Mouse (Mus musculus): ENCODE measurements at regions not wholly inside any gene's neighbourhood (a gene's known extent, or its start where the extent isn't known, plus 50 kb on each side); places are given as distances from the start of the nearest gene placed in this dataset.

- Histone ChIP-seq H3K9ac (ENCODE audit: low read depth, low read length) (no peak overlapping the region), H3K4me3 (ENCODE audit: low read depth, low read length) (no peak overlapping the region), H3K4me1 (replicated peaks; ENCODE audit: control insufficient read depth, insufficient read depth, low read length) (no peaks in the 10 kb centered on the region), H3K27ac (ENCODE audit: low read depth, low read length) (no peak overlapping the region), H3K36me3 (ENCODE audit: control insufficient read depth, insufficient read depth) (no peaks in the 10 kb centered on the region), H3K4me2 (replicated peaks; ENCODE audit: low read depth) (no peak overlapping the region), H3K9me3 (ENCODE audit: control insufficient read depth) (peaks cover 4% of the 10 kb centered on the region; the same call in 1 of the 2 replicates), H3K27me3 (replicated peaks; ENCODE audit: control insufficient read depth, insufficient read depth, low read length) (no peaks in the 10 kb centered on the region)
- TF ChIP-seq CTCF (IDR thresholded peaks at IDR 0.05; ENCODE audit: low read depth), result no peak
- no peak for ATAC-seq
- 84% methylated on average over 4 of the region's 4 CpGs for WGBS
Measured at GRCm38 (mm10) chr10:96238251-96238650, 101.8 kb downstream of the Gm5426 start.

DNA sequence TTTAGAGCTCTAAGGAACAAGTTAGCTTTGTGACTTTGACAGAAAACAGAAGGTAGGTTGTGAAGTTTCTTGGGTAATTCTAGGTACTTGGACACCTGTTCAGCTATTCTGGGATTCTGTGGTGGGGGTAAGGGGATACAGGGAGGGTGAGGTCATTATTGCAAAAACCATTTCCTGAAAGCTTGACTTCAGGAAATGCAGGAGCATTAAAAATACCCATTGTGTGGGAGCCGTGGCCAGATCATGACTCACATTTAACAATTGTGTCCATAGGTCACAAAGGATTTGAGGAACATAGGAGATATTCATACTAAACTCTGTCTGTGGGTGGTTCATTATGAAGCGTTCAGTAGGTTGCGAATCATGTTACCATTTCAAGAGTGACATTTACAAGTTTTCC, 102.4 kb downstream of the Gm5426 start:
- H3K27ac ChIP-seq (ENCODE audit: low read depth, low read length), result no peak overlapping the region
- H3K4me2 ChIP-seq (replicated peaks; ENCODE audit: low read depth), result no peak overlapping the region
- 46% methylated on average over 3 of the region's 3 CpGs for WGBS
- H3K27me3 ChIP-seq (replicated peaks; ENCODE audit: control insufficient read depth, insufficient read depth, low read length), result no peaks in the 10 kb centered on the region
- TF ChIP-seq CTCF (IDR thresholded peaks at IDR 0.05; ENCODE audit: low read depth), result no peak
- no peak overlapping the region for H3K9ac ChIP-seq (ENCODE audit: low read depth, low read length)
- H3K36me3 ChIP-seq (ENCODE audit: control insufficient read depth, insufficient read depth), result no peaks in the 10 kb centered on the region
- peaks cover 4% of the 10 kb centered on the region; the same call in 1 of the 2 replicates for H3K9me3 ChIP-seq (ENCODE audit: control insufficient read depth)
- H3K4me3 ChIP-seq (ENCODE audit: low read depth, low read length), result no peak overlapping the region
- peak; percentile 81 for ATAC-seq
- no peaks in the 10 kb centered on the region for H3K4me1 ChIP-seq (replicated peaks; ENCODE audit: control insufficient read depth, insufficient read depth, low read length)

DNA sequence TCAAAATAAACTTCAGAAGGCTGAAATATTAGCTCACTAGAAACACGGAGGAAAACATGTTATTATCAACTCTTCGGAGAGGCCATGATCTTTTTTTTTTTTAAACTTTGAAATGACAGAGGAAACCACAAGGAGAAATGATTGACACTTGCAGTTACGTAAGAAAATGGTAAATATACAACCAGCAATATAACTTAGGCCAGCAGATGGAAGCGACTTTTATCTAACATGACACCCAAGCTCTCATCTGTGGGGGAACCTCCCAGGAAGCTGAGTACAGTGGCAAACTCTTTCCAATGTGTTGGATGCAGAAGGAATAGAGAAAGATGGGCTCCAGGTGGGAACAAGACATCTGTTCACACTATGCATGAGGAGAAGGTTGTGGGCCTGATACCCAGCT, 104.2 kb downstream of the Gm5426 start:
- 0 out of 2 replicates have a peak, but pooled peaks have one; percentile 15 for TF ChIP-seq CTCF (IDR thresholded peaks at IDR 0.05; ENCODE audit: low read depth)
- H3K27ac ChIP-seq (ENCODE audit: low read depth, low read length), result no peak overlapping the region
- WGBS, result 53% methylated on average over 4 of the region's 4 CpGs
- no peaks in the 10 kb centered on the region for H3K36me3 ChIP-seq (ENCODE audit: control insufficient read depth, insufficient read depth)
- H3K9ac ChIP-seq (ENCODE audit: low read depth, low read length), result no peak overlapping the region
- peaks cover 4% of the 10 kb centered on the region; the same call in 1 of the 2 replicates for H3K9me3 ChIP-seq (ENCODE audit: control insufficient read depth)
- H3K4me3 ChIP-seq (ENCODE audit: low read depth, low read length), result no peak overlapping the region
- no peaks in the 10 kb centered on the region for H3K4me1 ChIP-seq (replicated peaks; ENCODE audit: control insufficient read depth, insufficient read depth, low read length)
- no peak for ATAC-seq
- no peaks in the 10 kb centered on the region for H3K27me3 ChIP-seq (replicated peaks; ENCODE audit: control insufficient read depth, insufficient read depth, low read length)
- H3K4me2 ChIP-seq (replicated peaks; ENCODE audit: low read depth), result no peak overlapping the region

- H3K9me3 ChIP-seq (ENCODE audit: control insufficient read depth), result no peaks in the 10 kb centered on the region
- H3K4me3 ChIP-seq (ENCODE audit: low read depth, low read length), result no peak overlapping the region
- H3K36me3 ChIP-seq (ENCODE audit: control insufficient read depth, insufficient read depth), result no peaks in the 10 kb centered on the region
- no peak overlapping the region for H3K27ac ChIP-seq (ENCODE audit: low read depth, low read length)
- H3K9ac ChIP-seq (ENCODE audit: low read depth, low read length), result no peak overlapping the region
- no peaks in the 10 kb centered on the region for H3K4me1 ChIP-seq (replicated peaks; ENCODE audit: control insufficient read depth, insufficient read depth, low read length)
- ATAC-seq, result no peak
- H3K27me3 ChIP-seq (replicated peaks; ENCODE audit: control insufficient read depth, insufficient read depth, low read length), result no peaks in the 10 kb centered on the region
- TF ChIP-seq CTCF (IDR thresholded peaks at IDR 0.05; ENCODE audit: low read depth), result no peak
- no peak overlapping the region for H3K4me2 ChIP-seq (replicated peaks; ENCODE audit: low read depth)
Measured at GRCm38 (mm10) chr10:96253671-96254070, 117.3 kb downstream of the Gm5426 start.

DNA sequence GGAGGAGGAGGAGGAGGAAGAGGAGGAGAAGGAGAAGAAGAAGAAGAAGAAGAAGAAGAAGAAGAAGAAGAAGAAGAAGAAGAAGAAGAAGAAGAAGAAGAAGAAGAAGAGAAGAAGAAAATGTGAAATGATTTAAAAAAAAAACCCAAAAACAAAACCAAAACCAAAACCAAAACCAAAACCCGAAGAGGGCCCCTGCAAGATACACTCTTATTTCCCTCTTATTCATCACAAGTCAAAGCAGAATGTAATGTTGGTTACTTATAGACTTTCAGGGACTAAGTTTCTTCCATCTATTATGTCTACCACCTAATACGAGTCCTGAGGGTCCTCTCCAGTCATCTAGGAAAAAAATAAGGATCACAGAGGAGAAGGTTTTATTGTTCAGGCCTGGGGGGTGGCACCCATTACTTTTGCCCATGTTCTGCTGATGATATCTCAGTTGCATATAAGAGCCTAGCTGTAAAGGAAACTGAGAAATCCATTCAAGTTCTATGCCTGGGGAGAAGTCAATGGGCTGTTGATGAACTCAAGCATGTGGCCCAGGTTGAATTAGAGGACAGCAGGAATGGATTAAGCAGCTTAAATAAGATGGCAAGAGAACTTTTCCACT, 118.0 kb downstream of the Gm5426 start:
- ATAC-seq, result no peak
- TF ChIP-seq CTCF (IDR thresholded peaks at IDR 0.05; ENCODE audit: low read depth), result no peak
- Histone ChIP-seq H3K4me2 (replicated peaks; ENCODE audit: low read depth) (no peak overlapping the region), H3K9ac (ENCODE audit: low read depth, low read length) (no peak overlapping the region), H3K4me3 (ENCODE audit: low read depth, low read length) (no peak overlapping the region), H3K27ac (ENCODE audit: low read depth, low read length) (no peak overlapping the region), H3K4me1 (replicated peaks; ENCODE audit: control insufficient read depth, insufficient read depth, low read length) (no peaks in the 10 kb centered on the region), H3K9me3 (ENCODE audit: control insufficient read depth) (no peaks in the 10 kb centered on the region), H3K36me3 (ENCODE audit: control insufficient read depth, insufficient read depth) (no peaks in the 10 kb centered on the region), H3K27me3 (replicated peaks; ENCODE audit: control insufficient read depth, insufficient read depth, low read length) (no peaks in the 10 kb centered on the region)
- WGBS, result 87% methylated on average over 2 of the region's 2 CpGs

DNA sequence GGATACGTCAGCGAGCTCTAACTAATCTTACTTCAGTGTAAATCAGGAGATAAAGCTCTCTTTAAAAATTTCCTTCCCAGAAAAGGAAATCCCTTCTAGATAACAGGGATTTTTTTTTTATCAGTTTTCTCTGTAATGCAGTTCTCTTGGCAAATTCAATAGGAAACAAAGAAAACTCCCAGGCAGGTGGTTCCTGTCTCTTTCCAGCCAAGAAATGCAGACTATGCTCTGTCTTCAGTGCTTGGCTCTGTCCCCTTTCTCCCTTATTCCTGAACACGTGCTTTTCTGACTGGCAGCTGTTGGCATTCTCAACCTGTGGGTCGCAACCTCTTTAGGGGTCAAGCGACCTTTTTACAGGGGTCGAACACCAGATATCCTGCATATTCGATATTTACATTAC, 121.5 kb downstream of the Gm5426 start:
- Histone ChIP-seq H3K4me2 (replicated peaks; ENCODE audit: low read depth) (no peak overlapping the region), H3K27ac (ENCODE audit: low read depth, low read length) (no peak overlapping the region), H3K36me3 (ENCODE audit: control insufficient read depth, insufficient read depth) (no peaks in the 10 kb centered on the region), H3K27me3 (replicated peaks; ENCODE audit: control insufficient read depth, insufficient read depth, low read length) (no peaks in the 10 kb centered on the region), H3K9me3 (ENCODE audit: control insufficient read depth) (no peaks in the 10 kb centered on the region), H3K9ac (ENCODE audit: low read depth, low read length) (no peak overlapping the region), H3K4me1 (replicated peaks; ENCODE audit: control insufficient read depth, insufficient read depth, low read length) (no peaks in the 10 kb centered on the region), H3K4me3 (ENCODE audit: low read depth, low read length) (no peak overlapping the region)
- 73% methylated on average over 7 of the region's 7 CpGs for WGBS
- ATAC-seq, result no peak
- no peak for TF ChIP-seq CTCF (IDR thresholded peaks at IDR 0.05; ENCODE audit: low read depth)

- no peak for ATAC-seq
- no peaks in the 10 kb centered on the region for H3K9me3 ChIP-seq (ENCODE audit: control insufficient read depth)
- no peak overlapping the region for H3K4me3 ChIP-seq (ENCODE audit: low read depth, low read length)
- H3K27ac ChIP-seq (ENCODE audit: low read depth, low read length), result no peak overlapping the region
- H3K9ac ChIP-seq (ENCODE audit: low read depth, low read length), result no peak overlapping the region
- no peaks in the 10 kb centered on the region for H3K4me1 ChIP-seq (replicated peaks; ENCODE audit: control insufficient read depth, insufficient read depth, low read length)
- no peaks in the 10 kb centered on the region for H3K36me3 ChIP-seq (ENCODE audit: control insufficient read depth, insufficient read depth)
- TF ChIP-seq CTCF (IDR thresholded peaks at IDR 0.05; ENCODE audit: low read depth), result no peak
- 64% methylated on average over 10 of the region's 10 CpGs for WGBS
- H3K4me2 ChIP-seq (replicated peaks; ENCODE audit: low read depth), result no peak overlapping the region
- H3K27me3 ChIP-seq (replicated peaks; ENCODE audit: control insufficient read depth, insufficient read depth, low read length), result no peaks in the 10 kb centered on the region
Measured at GRCm38 (mm10) chr10:96259242-96259641, 122.8 kb downstream of the Gm5426 start.
